Mouse (Mus musculus) left cerebral cortex, postnatal 14 days (tissue): ENCODE measurements around the gene Sulf2. TPM values are rescaled to one million over a fixed set of nuclear protein-coding genes. Genes with fewer than 3 reads are reported as not detected.

ENCODE experiments used
- total RNA-seq, 2 experiments: library from RNA; stranded (reverse); gene quantifications; 2 replicates each; pipeline ENCODE4 v1.2.3; 2021

Sulf2 gene
- total RNA-seq, 2 experiments from 2014 or later: 143 to 153 TPM

Other genes starting within 250 kb of the Sulf2 start
- gene Ncoa3, start 163.0 kb downstream of the Sulf2 start, total RNA-seq: 10 to 100 TPM; 32.0 to 34.7 TPM